Mouse (Mus musculus) testis, adult 2 months (tissue): ENCODE measurements at regions not wholly inside any gene's neighbourhood (a gene's known extent, or its start where the extent isn't known, plus 50 kb on each side); places are given as distances from the start of the nearest gene placed in this dataset.
"Not testable (repeated sequence)": the region's sequence is repeated elsewhere in the genome, so short reads cannot be mapped to it uniquely, and the experiment has no call there.

Experiments
- H3K27ac ChIP-seq: fragments of 200-500 bp; 2 replicates; pipeline ENCODE4 v1.5.1; 2012; ENCODE audit warnings: low read depth, low read length; ENCODE audit not compliant: control insufficient read depth, insufficient read depth
- H3K27me3 ChIP-seq: fragments of 200-500 bp; 2 replicates; pipeline ENCODE4 v1.6.1; 2012; ENCODE audit warnings: mild to moderate bottlenecking, low read length, moderate library complexity; ENCODE audit not compliant: control insufficient read depth, insufficient read depth
- H3K36me3 ChIP-seq: fragments of 200-500 bp; 2 replicates; pipeline ENCODE4 v1.6.1; 2012; ENCODE audit warnings: mild to moderate bottlenecking, low read length; ENCODE audit not compliant: control insufficient read depth, insufficient read depth
- H3K4me1 ChIP-seq: fragments of 200-500 bp; 2 replicates; pipeline ENCODE4 v1.6.1; 2012; ENCODE audit warnings: low read length; ENCODE audit not compliant: control insufficient read depth, insufficient read depth
- H3K4me3 ChIP-seq: fragments of 200-500 bp; 2 replicates; pipeline ENCODE4 v1.5.1; 2012; ENCODE audit warnings: low read depth, mild to moderate bottlenecking, low read length, moderate library complexity, mixed read lengths; ENCODE audit not compliant: control insufficient read depth
- CTCF ChIP-seq: fragments of 200-500 bp; IDR thresholded peaks from 2 replicates; pipeline ENCODE4 v1.5.1; 2012; ENCODE audit warnings: low read depth, mild to moderate bottlenecking, inconsistent platforms, low read length, moderate library complexity; ENCODE audit not compliant: control insufficient read depth, insufficient read depth, insufficient replicate concordance
- POLR2A ChIP-seq: fragments of 200-500 bp; IDR thresholded peaks from 2 replicates; pipeline ENCODE4 v1.6.1; 2012; ENCODE audit warnings: low read depth, mild to moderate bottlenecking, inconsistent platforms, low read length, moderate library complexity; ENCODE audit not compliant: control insufficient read depth

DNA sequence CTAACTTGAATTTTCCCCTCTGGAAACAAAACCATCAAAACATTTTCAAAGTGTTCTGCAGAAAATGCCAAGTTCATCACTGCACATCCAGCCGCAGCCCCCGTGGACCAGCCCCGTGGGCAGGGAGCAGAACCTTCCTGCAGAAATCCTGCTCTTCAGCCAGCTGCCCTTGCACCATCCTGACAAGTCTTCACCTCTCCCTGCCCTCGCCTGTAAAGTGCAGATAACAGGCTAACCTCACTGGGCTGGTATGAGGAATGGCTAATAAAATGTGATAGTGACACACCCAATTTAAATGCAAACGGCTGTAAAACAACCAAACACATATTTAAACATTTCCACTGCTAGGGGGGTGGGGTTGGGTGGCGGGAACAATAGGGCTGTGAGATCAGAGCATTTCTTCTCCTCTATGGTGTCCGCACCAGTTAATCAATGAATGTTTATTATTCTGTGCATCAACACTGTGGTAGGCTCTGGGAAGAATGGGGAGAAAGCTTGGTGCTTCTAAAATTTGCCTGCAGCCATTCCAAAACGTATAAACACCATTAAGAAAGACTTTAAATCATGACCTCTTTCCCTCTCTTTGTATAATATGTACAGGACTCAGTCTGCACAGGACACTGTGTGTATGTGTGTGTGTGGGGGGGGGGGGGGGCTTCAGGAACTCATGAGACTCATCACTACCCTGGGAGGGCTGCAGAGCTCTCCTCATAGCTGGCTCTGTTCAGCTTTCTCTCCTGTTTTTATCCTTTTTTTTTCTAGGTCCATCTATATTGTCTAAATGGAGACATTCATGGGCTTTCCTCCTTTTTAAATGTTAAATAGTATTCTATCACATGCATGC is 215.1 kb upstream of the Klf3 start:
- H3K4me1 ChIP-seq: no peaks in the 10 kb centered on the region
- no peak for TF ChIP-seq CTCF
- TF ChIP-seq POLR2A: no peak
- no peaks in the 10 kb centered on the region for H3K36me3 ChIP-seq
- no peak overlapping the region for H3K4me3 ChIP-seq
- no peaks in the 10 kb centered on the region for H3K27me3 ChIP-seq
- no peak overlapping the region for H3K27ac ChIP-seq

DNA sequence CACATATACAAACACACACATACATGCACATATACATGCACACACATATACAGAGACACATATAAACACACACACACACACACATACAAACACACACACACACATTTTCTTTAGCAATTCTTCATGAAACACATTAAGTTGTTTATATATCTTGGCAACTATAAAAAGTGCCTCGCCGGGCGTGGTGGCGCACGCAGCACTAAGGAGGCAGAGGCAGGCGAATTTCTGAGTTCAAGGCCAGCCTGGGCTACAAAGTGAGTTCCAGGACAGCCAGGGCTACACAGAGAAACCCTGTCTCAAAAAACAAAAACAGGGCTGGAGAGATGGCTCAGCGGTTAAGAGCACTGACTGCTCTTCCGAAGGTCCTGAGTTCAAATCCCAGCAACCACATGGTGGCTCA is 214.4 kb upstream of the Klf3 start:
- not testable (repeated sequence) for H3K27me3 ChIP-seq, H3K27ac ChIP-seq, H3K4me3 ChIP-seq, H3K4me1 ChIP-seq, H3K36me3 ChIP-seq

DNA sequence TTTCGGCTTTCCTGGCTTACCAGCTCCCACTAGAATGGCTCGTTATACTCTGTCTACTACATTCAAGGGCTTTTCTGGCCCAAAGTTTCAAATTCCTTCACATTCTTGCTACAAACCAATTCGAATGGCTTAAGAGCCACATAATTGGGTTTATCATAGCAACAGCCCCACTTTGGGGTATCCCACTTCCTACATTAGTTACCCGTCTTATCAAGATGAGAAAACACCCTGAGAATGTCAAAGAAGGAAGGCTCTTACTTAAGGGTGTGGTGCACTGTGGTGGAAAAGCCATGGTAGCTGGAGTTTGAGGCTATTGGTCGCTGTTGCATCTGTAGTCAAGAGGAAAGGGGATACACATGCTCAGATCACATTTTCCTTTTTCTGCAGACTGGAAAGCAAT is 213.2 kb upstream of the Klf3 start:
- TF ChIP-seq POLR2A (no peak), CTCF (no peak)
- no peaks in the 10 kb centered on the region for H3K4me1 ChIP-seq

DNA sequence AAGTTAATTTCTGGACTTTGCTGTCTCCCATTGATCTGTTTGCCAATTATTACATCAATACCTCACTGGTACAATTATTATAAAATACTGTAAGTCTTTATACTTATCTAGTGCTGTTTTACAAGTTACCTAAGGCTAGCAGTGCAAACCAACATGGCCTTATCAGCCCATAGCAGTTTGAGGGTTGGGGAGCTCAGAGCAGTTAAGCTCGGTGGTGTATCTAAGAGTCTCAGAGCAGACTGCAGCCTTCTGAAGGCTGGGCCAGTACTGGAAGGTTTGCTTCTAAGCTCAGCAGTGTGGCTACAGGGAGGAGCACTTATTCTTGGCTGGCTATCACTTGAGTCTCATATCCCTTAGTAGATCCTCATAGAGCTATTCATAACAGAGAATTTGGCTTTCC is 212.4 kb upstream of the Klf3 start:
- Histone ChIP-seq H3K4me3 (no peak overlapping the region), H3K36me3 (no peaks in the 10 kb centered on the region), H3K4me1 (no peaks in the 10 kb centered on the region), H3K27me3 (no peaks in the 10 kb centered on the region), H3K27ac (no peak overlapping the region)
- no peak for TF ChIP-seq CTCF
- TF ChIP-seq POLR2A: no peak

More for the DNA sequence above, 213.2 kb upstream of the Klf3 start:
- Histone ChIP-seq H3K4me3 (no peak overlapping the region), H3K27ac (no peak overlapping the region), H3K36me3 (no peaks in the 10 kb centered on the region), H3K27me3 (no peaks in the 10 kb centered on the region)

DNA sequence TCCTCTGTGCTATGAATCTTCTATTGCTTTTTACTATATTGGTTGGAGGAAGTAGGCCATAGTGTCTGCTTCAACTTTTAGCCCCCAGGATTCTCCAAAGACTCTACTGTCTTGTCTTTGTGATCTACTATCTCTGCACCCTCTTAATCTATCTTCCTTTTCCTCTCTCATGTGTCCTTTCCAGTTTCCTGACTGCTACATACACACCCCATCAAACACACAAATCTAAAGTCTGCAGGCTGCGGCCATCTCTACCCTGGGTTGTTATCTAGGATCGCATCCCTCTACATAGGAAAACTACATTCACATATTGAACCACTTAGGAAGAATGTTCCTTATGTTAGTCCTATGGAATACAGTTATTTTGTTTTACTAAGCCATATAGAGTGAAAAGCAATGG is 211.4 kb upstream of the Klf3 start:
- no peak overlapping the region for H3K4me3 ChIP-seq

DNA sequence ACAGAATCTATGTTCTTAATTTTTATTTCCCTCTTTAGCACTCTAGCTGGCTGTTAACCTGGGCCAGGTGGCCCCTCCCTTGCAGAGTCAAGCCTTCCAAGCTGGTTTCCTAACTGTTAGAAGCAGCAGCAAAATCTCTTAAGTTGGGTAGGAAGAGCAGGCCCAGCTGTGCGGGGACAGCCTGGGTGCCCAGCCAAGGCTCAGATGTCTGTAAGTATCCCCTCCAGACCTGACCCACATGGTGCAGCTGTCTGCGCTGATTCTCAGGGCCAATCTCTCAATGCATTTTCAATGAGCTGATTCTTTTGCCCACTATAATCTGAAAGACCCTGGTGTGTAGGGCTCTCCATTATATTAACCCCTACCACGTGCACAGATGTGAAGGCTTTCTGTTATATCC is 208.0 kb upstream of the Klf3 start:
- Histone ChIP-seq H3K27ac (no peak overlapping the region), H3K4me1 (peaks cover 8% of the 10 kb centered on the region)
- TF ChIP-seq CTCF (no peak), POLR2A (no peak)

More for the DNA sequence above, 211.4 kb upstream of the Klf3 start:
- no peak for TF ChIP-seq POLR2A
- TF ChIP-seq CTCF: no peak
- no peaks in the 10 kb centered on the region for H3K36me3 ChIP-seq
- H3K27me3 ChIP-seq: no peaks in the 10 kb centered on the region
- no peak overlapping the region for H3K27ac ChIP-seq
- no peaks in the 10 kb centered on the region for H3K4me1 ChIP-seq

DNA sequence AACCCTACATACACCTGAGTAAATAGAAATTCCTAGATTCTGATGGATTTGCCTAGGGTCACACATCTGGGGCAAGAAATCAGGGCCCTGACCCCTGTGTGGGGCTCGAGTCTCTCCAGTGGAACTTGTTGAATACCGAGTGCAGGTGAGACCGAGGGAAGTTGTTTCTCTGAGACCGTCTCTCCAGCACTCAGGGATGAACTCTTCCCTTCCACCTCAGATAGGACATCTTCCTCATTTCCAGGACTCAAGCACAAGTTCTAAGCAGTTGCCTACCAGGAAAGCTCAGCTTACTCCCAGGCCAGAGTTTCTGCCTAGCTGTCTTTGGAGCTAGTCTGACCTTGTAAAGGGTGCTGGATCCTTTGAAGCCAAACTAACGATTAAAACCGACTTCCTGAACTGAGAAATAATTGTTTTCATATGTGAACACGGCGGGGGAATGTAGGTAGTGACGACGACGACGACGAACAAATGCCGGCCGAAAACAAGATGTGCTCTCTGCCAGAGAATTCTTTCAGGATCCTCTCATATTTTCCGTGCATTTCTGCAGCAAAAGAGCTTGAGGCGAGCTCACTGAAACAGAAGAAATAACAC is 207.3 kb upstream of the Klf3 start:
- TF ChIP-seq POLR2A: no peak
- no peak for TF ChIP-seq CTCF
- H3K36me3 ChIP-seq: no peaks in the 10 kb centered on the region
- H3K4me3 ChIP-seq: no peak overlapping the region
- H3K27ac ChIP-seq: no peak overlapping the region
- H3K27me3 ChIP-seq: no peaks in the 10 kb centered on the region
- H3K4me1 ChIP-seq: peaks cover 12% of the 10 kb centered on the region

More for the DNA sequence above, 208.0 kb upstream of the Klf3 start:
- H3K27me3 ChIP-seq: no peaks in the 10 kb centered on the region
- H3K4me3 ChIP-seq: no peak overlapping the region
- no peaks in the 10 kb centered on the region for H3K36me3 ChIP-seq

DNA sequence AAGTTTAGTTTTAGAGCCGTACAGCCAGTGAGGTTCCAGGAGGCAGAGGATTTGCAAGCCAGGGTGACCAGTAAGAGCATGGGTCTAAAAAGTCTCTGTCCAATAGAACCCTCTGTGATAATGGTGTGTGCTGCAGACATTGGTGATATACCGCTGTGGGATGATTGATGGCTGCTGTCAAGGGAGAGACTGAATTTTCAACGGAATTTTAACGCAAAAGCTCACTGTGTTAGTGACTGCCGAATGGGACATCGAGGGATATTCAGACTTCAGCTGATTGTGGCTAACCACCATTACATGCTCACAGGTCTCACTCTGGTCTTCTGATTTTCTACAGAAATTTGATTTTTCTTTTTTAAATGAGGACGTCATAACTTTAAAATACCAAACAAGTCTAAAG is 206.2 kb upstream of the Klf3 start:
- Histone ChIP-seq H3K27ac (no peak overlapping the region), H3K36me3 (no peaks in the 10 kb centered on the region), H3K4me3 (no peak overlapping the region), H3K4me1 (peaks cover 16% of the 10 kb centered on the region), H3K27me3 (no peaks in the 10 kb centered on the region)
- TF ChIP-seq CTCF (no peak), POLR2A (no peak)
